Mouse (Mus musculus) CD8-positive naive resting alpha-beta T cell, adult 2 months (primary cell): ENCODE measurements at regions not wholly inside any gene's neighbourhood (a gene's known extent, or its start where the extent isn't known, plus 50 kb on each side); places are given as distances from the start of the nearest gene placed in this dataset.

Experiments used
- DNase-seq, 2 experiments: peaks; one replicate each; pipeline ENCODE4 v3.0.0; 2022; ENCODE audit warnings: low read depth in 2 of 2, low spot score in 2 of 2

DNA sequence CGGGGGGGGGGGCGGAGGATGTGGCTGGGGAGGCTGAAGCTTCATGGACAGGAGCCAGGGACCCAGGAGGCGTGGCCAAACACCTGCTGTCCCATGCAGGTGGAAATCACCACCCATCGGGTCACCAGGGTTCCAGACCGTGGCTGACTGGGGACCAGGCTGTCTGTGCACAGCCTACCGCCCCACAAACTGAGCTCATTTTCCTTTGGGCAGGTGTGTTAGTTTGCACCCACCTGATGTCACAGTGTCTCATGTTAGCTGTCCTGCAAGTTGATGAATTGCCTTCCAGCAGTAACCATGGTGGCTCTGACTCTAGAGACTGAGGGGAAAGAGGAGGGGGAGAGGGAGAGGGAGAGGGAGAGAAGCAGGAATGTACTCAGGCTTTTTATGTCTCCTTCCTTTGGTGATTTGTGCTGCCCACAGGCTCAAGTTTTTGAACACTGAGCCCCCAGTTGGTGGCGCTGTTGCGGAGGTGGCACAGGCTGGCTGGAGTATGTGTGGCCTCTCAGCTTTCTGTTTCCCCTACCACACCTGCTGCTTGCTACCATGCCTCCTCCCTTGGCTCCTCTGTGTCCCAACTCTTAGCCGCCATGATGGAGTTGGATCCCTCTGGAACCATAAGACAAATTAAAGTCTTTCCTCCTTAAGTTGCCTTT is 107.8 kb upstream of the Man2a1 start:
- peak in 1 of 2 experiments; percentile 3 for DNase-seq

DNA sequence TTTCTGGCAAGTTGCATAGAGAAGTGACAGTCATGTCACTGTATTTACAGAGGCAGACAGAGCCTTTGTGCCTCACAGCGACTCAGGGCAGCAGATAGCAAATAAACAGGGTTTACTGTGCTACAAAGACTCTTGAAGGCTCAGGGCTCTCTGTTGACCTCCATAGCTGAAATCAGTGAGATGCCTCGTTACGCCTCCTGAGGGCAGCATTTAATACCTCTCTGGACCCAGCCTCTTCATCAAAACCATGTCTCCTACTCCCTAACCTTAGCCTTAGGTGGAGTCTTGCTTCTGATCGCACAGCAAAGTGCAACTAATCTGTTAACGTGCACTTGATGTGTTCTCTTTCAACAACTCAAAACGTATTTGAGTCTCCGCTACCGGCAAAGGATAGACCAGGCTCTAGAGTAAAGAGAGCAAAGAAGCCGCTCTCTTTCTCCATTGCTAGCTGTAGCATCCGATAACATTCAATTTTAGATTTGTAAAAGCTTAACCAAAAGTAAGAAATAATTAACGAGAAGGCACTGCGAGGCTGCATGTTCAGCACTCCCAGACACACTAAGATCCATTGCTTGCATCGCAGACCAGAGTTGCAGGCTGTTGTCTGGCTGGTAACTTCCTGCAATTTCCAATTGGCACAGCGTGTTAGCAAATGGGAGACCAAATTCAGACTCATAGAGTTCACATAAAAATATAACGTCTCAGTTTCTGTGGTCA is 101.1 kb upstream of the Man2a1 start:
- DNase-seq = no peak

GRCm38 (mm10) chr17:64502376-64502775 is 98.2 kb upstream of the Man2a1 start:
- DNase-seq = no peak

GRCm38 (mm10) chr17:64505956-64506355 is 94.6 kb upstream of the Man2a1 start:
- DNase-seq = no peak

GRCm38 (mm10) chr17:64511139-64511779 is 89.3 kb upstream of the Man2a1 start:
- DNase-seq = no peak

DNA sequence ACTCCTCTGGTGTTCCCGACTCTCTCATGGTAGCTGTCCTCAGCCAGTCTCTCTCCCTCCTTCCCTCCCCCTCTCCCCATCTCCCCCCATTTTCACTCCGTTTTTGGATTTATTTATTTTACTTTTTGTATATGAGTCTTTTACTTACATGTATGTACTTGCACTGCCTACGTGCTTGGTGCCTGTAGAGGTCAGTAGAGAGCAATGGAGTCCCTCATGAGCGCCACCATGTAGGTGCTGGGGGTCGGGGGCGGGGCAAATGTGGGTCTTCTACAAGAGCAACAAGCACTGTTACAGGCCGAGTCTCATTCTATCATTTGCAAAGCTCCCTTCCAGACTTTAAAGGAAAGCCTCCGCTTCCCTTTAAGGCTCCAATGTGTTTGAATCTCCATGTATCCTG is 78.3 kb upstream of the Man2a1 start:
- DNase-seq = no peak

DNA sequence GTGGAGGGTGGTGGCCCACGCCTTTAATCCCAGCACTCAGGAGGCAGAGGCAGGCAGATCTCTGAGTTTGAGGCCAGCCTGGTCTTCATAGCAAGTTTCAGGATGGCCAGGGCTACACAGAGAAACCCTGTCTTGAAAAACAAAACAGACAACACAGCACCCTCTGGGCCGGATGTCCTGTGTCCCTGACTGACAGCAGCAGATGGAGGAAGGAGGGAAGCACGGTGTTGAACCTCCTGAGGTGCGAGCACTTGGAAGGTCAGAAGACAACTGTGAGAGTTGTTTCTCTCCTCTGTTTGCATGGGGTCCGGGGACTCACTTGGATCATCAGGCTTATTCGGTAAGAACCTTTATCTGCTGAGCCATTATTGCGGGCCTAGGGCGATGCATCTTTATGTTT is 76.6 kb upstream of the Man2a1 start:
- DNase-seq = no peak

- DNase-seq = no peak
Measured at GRCm38 (mm10) chr17:64527817-64528216, 72.7 kb upstream of the Man2a1 start.

GRCm38 (mm10) chr17:64528476-64528875 is 72.1 kb upstream of the Man2a1 start:
- DNase-seq = no peak

DNA sequence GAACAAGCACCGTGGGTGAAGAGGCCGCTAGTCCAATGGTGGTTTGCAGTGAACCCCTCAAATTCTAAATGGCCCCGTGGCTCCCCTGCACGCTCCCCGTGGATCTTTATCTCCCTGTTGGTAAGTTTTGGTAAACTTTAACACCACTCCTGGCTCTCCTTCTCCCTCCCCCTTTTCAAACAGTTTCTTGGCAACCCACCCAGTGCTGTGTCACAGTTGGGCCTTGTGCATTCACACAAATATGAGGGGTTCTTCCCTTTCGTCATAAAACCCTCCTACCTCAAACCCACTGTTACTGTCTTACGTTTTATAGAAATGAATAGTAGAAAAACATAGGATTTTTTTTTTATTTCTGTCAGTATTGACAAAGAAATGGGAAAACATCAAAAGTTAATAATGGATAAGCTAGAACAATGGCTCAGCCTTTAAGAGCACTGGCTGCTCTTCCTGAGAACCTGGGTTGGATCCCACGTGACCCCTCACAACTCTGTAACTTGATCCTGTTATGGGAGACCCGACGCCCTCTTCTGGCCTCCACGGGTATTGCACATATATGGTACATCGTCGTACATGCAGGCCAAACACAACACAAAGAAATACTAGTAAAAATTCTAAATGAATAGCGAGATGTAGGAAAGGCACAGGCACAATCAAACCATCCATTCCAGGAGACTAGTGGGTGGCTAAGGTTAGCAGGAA is 71.1 kb upstream of the Man2a1 start:
- DNase-seq = no peak

DNA sequence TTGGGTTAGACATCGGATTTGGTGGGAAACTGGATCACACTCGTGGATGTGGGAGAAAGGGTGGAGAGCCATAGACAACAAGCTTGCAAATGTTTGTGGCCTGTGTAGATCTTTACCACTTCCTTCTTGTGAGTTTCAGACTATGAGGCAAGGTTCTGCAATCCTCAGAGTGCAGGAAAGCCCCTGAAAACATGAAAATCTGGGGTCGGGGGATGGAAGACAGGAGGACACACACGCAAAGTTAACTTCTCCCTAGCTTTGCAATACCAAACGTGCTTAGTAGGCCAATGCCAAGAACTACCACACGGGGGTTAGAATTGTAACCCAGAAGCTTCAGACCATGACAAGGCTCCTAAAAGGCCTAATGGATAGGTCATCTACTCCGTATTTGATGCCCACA is 69.4 kb upstream of the Man2a1 start:
- no peak for DNase-seq

GRCm38 (mm10) chr17:64534323-64534722 is 66.2 kb upstream of the Man2a1 start:
- DNase-seq = no peak

DNA sequence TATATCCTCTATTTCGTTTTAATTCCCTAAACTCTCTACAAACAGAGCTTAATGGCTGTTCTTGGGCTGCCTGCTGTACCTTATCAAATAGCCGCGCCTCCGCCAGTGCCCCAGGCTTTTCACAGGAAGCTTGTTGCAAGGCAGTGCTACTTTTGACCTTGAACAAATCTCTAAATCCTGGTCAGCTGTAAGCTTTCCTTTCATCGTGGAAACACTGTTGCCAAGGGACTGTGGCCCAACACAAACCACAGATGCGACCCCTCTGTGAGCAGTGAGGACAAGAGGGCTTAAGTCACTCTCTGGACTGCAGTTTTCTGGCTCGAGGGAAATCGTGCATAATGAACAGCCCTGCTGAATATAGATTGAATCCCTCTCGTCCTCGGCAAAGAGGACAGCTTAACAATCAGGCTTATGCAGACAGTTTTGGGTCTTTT is 62.0 kb upstream of the Man2a1 start:
- DNase-seq = no peak

- no peak for DNase-seq
Measured at GRCm38 (mm10) chr17:64540411-64540810, 60.1 kb upstream of the Man2a1 start.

DNA sequence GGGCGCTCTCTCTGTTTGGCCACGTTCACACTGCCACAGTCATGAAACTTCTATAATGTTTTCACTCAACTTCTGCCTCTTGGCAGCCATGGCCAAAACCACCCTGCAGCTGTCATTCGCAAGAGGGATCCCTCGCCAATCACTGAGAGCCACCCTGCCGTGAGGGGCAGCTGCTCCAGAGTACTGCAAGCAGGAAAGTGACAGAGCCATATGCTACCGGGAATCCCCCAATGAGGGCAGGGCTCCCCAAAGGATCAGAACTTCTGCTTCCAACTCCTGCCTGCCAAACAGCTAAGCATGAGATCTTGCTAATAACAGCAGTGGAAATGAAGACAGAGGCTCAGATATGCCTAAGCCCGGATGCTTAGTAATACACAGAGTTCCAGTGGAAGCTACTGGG is 52.0 kb upstream of the Man2a1 start:
- no peak for DNase-seq

GRCm38 (mm10) chr17:64550034-64550433 is 50.5 kb upstream of the Man2a1 start:
- no peak for DNase-seq
